Mouse (Mus musculus): Measurements from ENCODE around the gene Magea1.
A peak's percentile ranks its signal among the peaks of the same experiment; 100 is the strongest.
"Not testable (repeated sequence)": the region's sequence is repeated elsewhere in the genome, so short reads cannot be mapped to it uniquely, and the experiment has no call there.

Magea1 gene

GRCm38 (mm10) chrX:155089693-155090092 lies at the start of gene Magea1:
Magea1 (minus strand) TSS chrX:155089793.
- not testable (repeated sequence) for DNase-seq

DNA sequence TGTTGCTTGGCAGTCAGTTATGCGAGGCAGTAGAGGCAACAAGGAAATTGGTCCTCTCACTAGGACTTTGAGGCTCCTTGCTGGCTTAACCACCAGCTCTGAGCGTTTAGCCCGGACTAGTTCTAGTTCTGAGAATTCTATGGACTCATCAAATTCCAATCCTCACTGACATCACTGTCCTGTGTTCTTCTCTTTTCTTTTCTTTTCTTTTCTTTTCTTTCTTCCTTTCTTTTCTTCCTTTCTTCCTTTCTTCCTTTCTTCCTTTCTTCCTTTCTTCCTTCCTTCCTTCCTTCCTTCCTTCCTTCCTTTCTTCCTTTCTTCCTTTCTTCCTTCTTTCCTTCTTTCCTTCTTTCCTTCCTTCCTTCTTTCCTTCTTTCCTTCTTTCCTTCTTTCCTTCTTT lies 38.7 kb upstream of the Magea1 start, which contains the start of gene Cldn34b2:
Cldn34b2 (minus strand) TSS at position 101 of the 400 bp plus-strand sequence.
- DNase-seq = not testable (repeated sequence)

- peak; percentile 81 for DNase-seq
These were observed 8.4 kb upstream of the Magea1 start for GRCm38 (mm10) chrX:155098024-155098423.

- not testable (repeated sequence) for DNase-seq
These were observed 4.0 kb upstream of the Magea1 start, which contains the start of gene Magea2 for GRCm38 (mm10) chrX:155093566-155093965. Magea2 (minus strand) TSS chrX:155093666.

- not testable (repeated sequence) for DNase-seq
These were observed 26.5 kb downstream of the Magea1 start, which contains the start of gene Magea5 for GRCm38 (mm10) chrX:155063045-155063444. Magea5 (minus strand) TSS chrX:155063145.

All from heart, adult 11 months (tissue).